Mouse (Mus musculus): Measurements from ENCODE around the gene Arpin. TPM values are rescaled to one million over a fixed set of nuclear protein-coding genes. Genes with fewer than 3 reads are reported as not detected.

Arpin gene
- total RNA-seq (2023): under 1 TPM; 0.80 to 0.97 TPM

GRCm38 (mm10) chr7:79934862-79935510 lies at the start of gene Arpin:
Arpin (minus strand) TSS chr7:79935359.

GRCm38 (mm10) chr7:79920344-79920983 lies 14.7 kb downstream of the Arpin start, which contains the start of gene Ap3s2:
Ap3s2 (minus strand) TSS chr7:79920649.

Other genes starting within 250 kb of the Arpin start
- gene Kif7, start 219.6 kb downstream of the Arpin start, total RNA-seq (2023): under 1 TPM; 0.24 to 0.42 TPM
- under 1 TPM in 1 of 2 experiments, not detected in 1; 0.55 TPM for gene Plin1, start 202.5 kb downstream of the Arpin start, total RNA-seq (2023)
- gene Pex11a, start 192.2 kb downstream of the Arpin start, total RNA-seq (2023): 1 to 10 TPM; 2.2 to 2.3 TPM
- not detected for gene Wdr93, start 192.2 kb downstream of the Arpin start, total RNA-seq (2023)
- gene Mesp1, start 141.6 kb downstream of the Arpin start, total RNA-seq (2023): not detected
- not detected for gene Mesp2, start 124.6 kb downstream of the Arpin start, total RNA-seq (2023)
- under 1 TPM in 1 of 2 experiments, not detected in 1; 0.20 TPM for gene Anpep, start 74.3 kb downstream of the Arpin start, total RNA-seq (2023)
- gene Ap3s2, start 14.7 kb downstream of the Arpin start, total RNA-seq (2023): 10 to 100 TPM in 1 of 2 experiments, 1 to 10 TPM in 1; 8.8 to 12.3 TPM
- 100 to 1,000 TPM; 124 to 146 TPM for gene Zfp710, start 89.5 kb upstream of the Arpin start, total RNA-seq (2023)
- gene Idh2, start 180.0 kb upstream of the Arpin start, total RNA-seq (2023): 10 to 100 TPM; 43.2 to 52.1 TPM